Mouse (Mus musculus) adrenal gland, postnatal 36 days (tissue): ENCODE measurements at regions not wholly inside any gene's neighbourhood (a gene's known extent, or its start where the extent isn't known, plus 50 kb on each side); places are given as distances from the start of the nearest gene placed in this dataset.
A peak's percentile ranks its signal among the peaks of the same experiment; 100 is the strongest.
"Not testable (repeated sequence)": the region's sequence is repeated elsewhere in the genome, so short reads cannot be mapped to it uniquely, and the experiment has no call there.

Source experiments
- DNase-seq, 2 experiments: peaks; one replicate each; pipeline ENCODE4 v3.0.0; 2021; ENCODE audit warnings: mixed read lengths in 1 of 2

DNA sequence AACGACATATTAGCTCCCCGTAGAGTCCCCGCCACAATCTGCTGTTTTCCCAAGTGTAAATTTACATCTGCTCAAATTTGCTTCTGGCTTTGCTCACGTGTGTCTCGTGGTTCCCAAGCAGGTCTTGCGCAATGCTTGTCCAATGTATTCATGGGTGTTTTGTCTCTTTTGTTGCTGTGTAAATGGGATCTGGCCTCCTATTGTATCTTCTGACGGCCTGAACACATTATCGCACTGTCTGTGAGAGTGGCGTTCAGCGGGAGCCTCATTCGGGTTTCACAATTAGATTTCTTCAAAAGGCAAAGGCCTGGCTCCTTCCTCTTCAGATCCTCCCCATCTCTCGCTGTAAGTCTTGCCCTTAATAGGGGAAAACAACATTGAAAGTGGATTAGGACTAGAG is 274.5 kb downstream of the Fam19a5 start:
- DNase-seq: no peak

- DNase-seq: no peak
These were observed 298.0 kb downstream of the Fam19a5 start for GRCm38 (mm10) chr15:87842097-87842496.

DNA sequence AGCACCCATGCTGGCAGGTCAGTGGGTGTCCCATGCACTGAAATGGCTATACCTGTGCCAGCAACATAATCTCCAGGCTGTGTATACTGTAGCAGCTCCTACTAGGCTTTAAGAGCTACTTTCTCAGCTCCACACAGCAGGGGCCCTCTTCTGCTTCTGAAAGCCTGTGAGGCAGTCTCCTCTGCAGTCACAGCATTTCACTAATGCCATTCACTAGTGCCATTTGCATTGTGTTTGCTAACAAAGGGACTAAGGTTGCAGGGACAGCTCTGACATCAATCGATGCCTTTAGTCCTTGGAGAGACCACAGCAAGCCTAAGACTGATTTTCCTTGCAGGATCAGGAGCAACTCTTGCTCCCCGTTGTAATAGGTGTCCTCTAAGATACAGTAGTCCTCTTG is 315.0 kb downstream of the Fam19a5 start:
- DNase-seq: no peak

DNA sequence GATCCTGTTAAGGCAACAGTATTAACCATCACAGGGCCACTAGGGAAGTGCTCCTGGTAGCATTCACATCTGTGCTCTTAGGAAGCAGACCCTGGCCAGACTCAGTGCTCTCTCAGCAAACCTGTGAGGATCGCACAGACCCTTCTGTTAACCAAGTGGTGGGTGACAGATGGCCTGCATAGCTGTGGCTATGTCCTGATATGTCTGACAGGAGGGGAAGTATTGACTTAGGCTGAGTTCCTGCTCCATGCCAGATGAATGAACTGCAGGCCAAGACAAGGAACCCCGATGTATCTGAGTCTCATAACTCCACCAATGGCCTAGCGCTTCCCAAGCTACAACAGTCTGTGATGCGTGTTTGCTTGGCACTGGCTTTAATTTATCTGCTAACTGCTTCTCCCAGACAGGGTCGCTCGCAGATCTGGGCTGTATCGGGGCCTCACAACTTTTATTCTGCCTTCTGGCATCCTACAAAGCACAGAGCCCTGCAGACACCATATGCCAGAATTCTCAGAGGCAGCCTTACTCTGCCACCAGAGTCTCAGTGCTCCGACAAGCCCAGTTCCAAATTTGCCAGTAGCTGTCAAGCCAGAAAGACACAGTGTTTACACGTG is 332.3 kb downstream of the Fam19a5 start:
- DNase-seq: no peak

DNA sequence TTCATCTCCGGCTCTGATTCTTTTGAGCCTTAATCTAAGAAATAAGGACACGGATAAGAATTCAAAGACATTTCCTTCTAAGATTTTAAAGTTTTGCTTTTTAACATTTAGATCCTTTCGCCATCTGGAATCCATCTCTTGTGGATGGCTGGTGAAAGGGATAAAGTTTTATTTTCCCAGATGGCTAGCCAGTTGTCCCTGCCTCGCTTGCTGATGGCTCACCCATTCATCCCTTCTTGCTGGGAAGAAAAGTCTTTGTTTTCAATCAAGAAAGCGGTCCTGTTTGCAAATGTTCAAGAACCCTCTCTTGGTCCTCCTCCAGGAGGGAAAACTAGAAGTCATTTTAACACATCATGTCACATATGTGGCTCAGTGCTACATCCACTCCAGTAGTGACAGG is 346.8 kb downstream of the Fam19a5 start:
- DNase-seq: no peak

DNA sequence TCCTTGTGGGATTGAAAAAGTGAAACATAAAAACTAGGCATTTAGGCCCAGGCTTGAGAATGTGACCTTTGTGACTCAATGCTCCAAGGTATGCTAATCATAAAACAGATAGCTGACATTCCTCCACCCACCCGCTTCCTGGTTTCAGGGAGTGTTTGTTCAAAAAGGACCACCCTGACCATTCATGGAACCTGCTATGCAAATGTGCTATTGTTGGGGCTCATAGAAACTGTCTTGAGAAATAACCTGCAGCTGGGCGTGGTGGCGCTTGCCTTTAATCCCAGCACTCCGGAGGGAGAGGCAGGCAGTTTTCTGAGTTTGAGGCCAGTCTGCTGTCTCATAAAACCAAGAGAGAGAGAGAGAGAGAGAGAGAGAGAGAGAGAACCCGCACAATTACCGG is 350.8 kb downstream of the Fam19a5 start:
- not testable (repeated sequence) for DNase-seq

DNA sequence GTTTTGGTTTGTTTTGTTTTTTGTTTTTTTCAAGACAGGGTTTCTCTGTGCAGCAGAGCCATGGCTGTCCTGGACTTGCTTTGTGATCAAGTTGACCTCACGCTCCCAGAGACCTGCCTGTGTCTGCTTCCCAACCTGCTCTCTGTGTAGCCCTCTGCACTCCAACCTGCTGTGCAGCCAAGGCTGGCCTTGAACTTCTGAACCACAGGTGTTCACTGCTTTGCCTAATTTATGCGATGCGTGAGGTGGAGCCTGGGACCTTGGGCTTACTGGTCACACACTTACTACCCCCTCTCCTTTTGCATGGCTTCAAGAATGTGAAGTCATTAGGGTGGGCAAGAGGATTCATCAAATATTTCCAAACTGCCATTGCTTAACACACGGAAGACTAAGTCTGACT is 354.6 kb downstream of the Fam19a5 start:
- DNase-seq: no peak

DNA sequence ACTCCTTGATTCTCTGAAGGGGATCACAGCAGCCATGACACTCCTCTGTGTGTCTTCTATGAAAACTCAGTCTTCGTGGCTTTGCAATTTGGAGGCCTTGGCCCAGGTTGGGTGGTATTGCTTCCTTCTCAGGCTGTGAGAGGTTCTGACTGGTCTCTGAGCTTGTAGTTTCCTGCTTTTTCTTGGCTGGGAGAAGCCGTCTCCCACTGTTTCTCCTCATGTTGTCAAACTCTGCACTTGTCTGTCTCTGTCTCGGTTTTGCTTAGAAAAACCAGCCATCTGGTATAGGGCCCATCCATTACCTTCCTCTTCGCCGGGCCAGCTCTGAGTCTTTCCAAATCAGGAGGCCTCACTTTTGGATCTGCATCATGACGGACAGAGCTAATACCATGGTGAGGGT is 360.3 kb downstream of the Fam19a5 start:
- no peak for DNase-seq

- DNase-seq: peak; percentile 5 to 20
These were observed 362.2 kb downstream of the Fam19a5 start for GRCm38 (mm10) chr15:87906310-87906709.

DNA sequence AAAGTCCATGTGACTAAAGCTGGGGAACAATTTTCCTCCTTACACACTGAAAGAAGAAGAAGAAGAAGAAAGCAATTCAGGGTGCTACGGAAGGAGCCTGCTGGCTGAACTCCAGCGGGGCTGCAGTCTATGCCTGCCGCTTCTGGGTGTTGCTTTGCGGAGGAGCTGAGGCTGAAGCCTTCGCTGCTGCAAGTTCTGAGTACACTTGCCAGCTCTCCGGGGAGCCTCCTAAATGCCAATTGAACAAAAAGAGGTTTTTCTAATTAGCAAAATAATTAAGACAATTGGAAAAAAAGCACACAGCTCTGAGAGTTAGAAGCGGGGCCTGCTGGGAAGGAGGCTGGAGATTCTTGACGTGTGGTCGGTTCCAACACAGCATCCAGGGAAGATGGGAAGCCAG is 378.0 kb downstream of the Fam19a5 start:
- DNase-seq: no peak

- DNase-seq: no peak
These were observed 378.8 kb downstream of the Fam19a5 start for GRCm38 (mm10) chr15:87922781-87923446.

DNA sequence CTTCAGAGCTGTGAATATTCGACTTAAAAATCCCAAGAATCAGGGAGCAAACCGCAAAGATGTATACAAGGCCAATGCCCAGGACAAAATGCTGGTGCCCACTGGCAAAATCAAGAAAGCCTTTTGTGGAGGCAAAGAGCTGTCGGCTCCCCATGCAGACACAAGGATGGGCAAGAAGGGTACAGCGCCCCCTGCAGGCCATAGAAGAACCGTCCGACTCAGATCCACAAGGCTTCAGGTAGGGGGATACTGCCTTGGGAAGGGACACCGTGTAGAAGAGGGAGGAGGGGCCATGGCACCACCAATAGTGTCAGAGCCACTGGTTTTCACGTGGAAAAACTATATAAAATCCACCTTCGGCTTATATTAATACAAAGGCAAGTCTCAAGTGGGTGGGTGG is 379.8 kb downstream of the Fam19a5 start:
- DNase-seq: no peak

- DNase-seq: no peak
These were observed 391.9 kb downstream of the Fam19a5 start for GRCm38 (mm10) chr15:87936041-87936440.

- peak; percentile 58 to 66 for DNase-seq
These were observed 396.7 kb downstream of the Fam19a5 start for GRCm38 (mm10) chr15:87940837-87941236.

DNA sequence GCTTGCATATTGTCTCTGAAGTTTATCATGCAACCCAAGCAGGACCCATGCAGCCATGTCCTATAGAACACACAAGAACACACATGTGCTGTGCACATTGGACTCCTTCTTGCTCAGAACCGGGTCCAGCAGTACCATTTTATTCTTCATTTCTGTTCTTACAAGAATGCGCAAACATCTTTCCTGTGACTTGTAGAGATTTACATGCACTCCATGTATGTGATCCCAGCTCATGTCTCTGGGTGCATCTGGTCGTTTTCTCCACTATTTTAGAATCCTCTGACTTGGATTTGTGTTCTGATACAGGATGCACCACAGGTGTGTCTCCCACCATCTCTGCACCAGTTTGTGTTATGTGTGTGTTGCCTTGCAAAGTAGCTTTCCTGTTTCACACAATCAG is 408.4 kb downstream of the Fam19a5 start:
- DNase-seq: no peak

DNA sequence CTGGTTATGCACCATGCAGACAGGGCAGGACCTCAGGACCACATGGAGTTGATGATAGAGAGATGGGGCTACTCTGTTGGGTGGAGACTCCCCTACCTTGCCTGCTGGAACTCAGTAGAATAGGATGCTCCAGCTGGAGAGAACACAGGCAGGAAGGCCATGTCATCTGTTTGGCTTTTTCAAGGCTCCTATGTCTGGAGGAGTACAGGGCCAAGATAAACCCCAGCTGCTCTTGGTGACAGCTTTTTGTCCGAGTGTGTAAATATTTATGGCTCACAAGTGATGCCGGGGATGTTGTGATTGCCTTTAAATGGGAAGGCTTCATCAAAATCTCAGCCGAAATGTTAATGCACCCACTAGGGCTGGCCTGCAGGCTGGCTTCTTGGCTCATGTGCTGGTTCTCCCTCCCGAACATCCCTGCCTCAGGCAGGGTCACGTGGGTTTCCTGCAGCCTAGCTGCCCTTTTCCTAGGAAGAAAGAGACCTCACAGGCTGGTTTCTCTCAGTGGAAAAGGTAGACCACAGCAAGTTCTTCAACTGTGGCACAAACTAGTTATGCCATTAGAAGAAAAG is 411.7 kb downstream of the Fam19a5 start:
- no peak for DNase-seq

DNA sequence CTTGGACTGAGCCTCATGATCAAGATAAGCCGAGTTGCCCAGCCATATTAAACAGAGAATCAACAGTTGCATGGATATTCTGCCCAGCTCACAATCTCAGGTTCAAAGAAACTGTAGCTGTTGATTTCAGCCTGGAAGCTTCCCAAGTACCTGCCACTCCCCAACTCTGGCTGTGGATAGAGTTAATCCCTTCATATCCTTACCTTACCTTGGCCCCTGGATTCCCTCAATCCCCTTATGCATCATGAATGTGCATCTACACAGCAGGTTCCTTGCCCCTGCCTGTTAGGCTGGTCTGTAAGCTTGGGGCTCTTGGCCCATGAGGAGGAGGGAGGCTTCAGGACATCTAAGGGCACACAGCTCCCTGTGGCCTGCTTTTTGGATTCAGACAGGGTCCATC is 414.8 kb downstream of the Fam19a5 start:
- DNase-seq: no peak

GRCm38 (mm10) chr15:87972641-87973040 is 428.5 kb downstream of the Fam19a5 start:
- DNase-seq: no peak

DNA sequence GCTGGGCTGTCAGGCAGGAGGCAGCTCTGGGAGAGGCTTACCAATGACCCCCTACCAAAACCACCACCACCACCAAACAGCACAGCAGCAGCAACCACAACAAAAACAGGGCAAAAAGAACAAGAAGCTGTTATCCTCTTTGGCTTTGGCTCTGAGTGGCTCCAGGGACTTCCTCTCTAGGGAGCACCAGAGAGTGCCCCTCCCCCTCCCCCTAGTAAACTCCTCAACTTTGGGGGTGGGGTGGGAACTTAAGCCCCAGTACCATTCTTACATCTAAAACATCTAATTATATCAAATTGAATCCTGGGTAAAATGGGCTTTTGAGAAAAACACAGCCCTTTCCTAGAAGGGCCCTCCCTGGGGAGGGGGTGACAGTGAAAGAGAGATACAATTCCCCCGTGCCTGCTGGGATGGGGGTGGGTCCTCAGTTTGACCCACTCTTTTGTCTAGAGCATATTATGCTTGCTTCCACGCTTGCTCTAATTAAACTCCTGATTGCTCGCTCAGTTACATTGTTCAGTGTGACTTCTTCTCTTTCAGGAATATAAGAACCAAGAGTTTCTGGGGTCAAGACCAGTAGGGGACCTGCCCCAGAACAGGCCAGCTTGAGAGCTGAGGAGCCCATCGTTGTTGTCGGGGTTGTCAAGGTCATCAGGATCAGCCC is 443.4 kb downstream of the Fam19a5 start:
- no peak for DNase-seq

DNA sequence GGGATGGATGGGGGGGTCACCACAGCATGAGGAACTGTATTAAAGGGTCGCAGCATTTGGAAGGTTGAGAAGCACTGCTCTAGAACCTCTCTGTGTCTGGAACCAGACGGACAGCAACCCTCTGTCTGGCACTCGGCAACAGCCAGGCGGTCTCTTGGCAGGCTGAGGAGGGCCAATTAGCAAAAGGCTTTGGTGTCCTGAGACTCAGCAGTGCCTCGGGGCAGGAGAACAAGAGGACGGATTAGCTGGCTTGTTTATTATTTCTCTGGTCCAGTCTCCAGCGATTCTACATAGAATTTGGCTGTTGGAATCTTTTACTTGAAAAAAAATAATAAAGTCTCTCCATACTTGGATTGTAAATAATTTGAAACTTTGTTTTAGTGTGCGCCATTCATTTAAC is 450.4 kb downstream of the Fam19a5 start:
- DNase-seq: no peak

- no peak for DNase-seq
These were observed 473.0 kb downstream of the Fam19a5 start for GRCm38 (mm10) chr15:88017076-88017475.

DNA sequence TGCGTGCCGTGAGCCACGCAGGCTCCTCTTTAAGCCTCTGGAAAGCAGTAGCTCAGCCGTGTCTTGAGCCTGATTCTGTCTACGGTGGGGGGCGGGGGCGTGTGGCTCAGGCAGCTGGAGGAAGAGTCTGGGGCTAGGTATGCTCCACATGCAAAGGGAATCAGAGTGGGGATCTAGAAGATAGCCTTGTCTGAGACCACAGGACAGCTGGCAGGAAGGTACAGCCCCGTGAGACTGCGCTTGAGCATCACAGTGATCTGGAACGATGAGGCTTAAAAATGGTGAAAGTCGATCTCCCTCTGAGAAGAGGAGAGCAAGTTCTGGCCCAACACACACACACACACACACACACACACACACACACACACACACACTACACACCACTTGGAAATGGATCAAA is 488.7 kb downstream of the Fam19a5 start:
- DNase-seq: no peak

DNA sequence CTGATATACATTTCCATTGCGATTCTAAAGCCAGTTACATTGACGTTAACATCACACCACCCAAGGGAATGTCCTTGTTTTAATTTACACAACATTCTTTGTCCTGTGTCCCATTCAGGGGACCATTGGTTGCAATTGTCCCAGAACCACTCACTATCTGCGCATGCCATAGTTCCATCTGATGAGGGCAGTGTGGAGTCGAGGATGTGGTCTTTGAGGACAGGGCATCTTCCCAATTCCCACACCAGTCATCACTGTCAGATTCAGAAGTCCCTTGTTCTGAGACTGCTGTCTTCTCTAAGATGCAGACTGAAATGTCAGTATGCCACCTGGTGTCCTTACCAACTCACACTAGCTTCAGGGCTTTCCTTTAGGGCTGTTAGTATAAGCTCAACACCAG is 489.6 kb downstream of the Fam19a5 start:
- no peak for DNase-seq
